Mouse (Mus musculus): ENCODE results near the gene D1Ertd622e.
A peak's percentile ranks its signal among the peaks of the same experiment; 100 is the strongest.

The D1Ertd622e gene

GRCm38 (mm10) chr1:97661406-97662241 lies at the start of gene D1Ertd622e:
D1Ertd622e (minus strand) TSS chr1:97662074.
- DNase-seq: peak; percentile 83

- DNase-seq: no peak
Measured at GRCm38 (mm10) chr1:97710520-97710919, 48.6 kb upstream of the D1Ertd622e start.

- no peak for DNase-seq
Measured at GRCm38 (mm10) chr1:97705389-97705788, 43.5 kb upstream of the D1Ertd622e start.

DNA sequence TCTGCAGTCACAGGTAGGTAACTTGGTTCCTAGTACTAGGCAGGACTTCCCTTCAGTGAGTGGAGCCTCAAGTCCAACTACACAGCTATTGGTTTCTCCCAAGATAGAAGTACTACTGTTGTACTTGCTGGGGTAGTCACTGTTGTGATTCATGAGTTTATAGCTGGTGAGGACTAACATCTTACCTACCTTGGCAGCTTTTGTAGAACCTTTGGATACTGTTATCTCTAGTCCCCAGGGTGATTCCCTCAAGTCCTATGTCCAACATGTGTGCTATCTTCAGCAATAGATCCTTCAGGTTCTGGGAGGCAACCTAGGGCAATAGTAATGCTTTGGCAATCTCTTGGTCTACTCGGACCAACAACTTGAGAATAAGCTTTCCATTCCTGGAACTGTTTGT lies 42.8 kb upstream of the D1Ertd622e start:
- DNase-seq: no peak

DNA sequence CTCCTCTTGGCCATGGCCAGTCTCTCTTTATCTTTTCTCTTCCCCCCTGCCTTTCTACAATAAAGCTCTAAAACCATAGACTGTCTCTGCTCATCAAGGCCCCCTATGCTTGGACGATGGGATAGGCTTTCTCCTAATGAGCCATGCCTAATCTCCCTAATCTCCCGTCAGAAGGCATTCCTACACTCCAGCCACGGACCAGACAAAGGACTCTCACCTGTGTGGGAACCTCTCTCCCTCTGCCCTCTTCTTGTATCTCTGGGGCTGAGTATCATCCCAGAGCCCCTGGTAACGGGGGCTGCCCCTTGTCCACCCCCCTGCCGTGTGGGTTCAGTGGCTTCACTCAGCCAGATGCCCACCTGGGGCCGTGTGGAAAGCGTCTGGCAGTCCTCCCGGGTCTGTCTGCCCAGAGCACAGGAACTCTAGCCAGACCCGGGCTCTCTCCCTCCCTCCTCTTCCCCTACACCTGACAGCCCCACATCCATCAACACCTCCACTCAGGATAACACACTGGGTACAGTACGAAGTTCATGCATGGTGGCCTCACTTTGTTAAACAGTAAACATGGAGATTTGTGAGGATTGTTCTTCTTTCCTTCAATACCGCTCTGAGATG lies 37.2 kb upstream of the D1Ertd622e start:
- no peak for DNase-seq

DNA sequence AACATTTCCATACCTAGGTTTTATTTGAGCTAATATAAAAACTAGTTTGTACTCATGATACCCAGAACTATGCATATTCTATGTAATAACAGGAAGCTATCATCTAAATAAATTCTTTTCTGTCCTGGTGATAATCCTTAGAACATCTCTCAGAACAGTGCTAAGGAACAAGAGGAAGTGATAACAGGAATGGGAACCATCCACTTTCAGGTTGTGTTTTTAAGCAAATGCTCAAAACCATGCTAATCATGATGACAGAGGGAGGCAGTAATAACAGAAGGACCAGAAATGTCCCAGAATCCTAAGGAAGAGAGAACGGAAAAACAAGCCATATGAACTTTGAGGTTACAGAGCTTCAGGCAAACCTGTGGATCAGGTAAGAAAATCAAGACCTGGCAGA lies 35.4 kb upstream of the D1Ertd622e start:
- DNase-seq: no peak

DNA sequence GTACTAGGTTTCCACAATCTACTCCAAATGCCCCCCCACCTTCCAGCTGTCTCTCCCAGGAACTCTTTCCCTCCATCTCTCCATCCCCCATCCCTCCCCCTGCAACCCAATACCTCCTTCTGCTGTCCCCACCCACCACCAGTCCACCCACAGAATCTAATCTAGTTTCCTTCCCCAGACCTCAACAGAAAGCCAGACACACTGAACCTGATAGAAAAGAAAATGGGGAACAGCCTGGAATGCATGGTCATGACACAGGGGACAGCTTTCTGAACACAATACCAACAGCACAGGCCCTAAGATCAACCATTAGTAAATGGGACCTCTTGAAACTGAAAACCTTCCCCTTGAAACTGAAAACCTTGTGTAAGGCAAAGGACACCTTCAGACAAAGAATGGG lies 32.0 kb upstream of the D1Ertd622e start:
- DNase-seq: no peak

- peak; percentile 71 for DNase-seq
Measured at GRCm38 (mm10) chr1:97688756-97689155, 26.9 kb upstream of the D1Ertd622e start.

- no peak for DNase-seq
Measured at GRCm38 (mm10) chr1:97676526-97677177, 14.8 kb upstream of the D1Ertd622e start.

GRCm38 (mm10) chr1:97676115-97676514 lies 14.2 kb upstream of the D1Ertd622e start:
- DNase-seq: no peak

GRCm38 (mm10) chr1:97672849-97673248 lies 11.0 kb upstream of the D1Ertd622e start:
- DNase-seq: no peak

- DNase-seq: no peak
Measured at GRCm38 (mm10) chr1:97667288-97667687, 5.4 kb upstream of the D1Ertd622e start.

DNA sequence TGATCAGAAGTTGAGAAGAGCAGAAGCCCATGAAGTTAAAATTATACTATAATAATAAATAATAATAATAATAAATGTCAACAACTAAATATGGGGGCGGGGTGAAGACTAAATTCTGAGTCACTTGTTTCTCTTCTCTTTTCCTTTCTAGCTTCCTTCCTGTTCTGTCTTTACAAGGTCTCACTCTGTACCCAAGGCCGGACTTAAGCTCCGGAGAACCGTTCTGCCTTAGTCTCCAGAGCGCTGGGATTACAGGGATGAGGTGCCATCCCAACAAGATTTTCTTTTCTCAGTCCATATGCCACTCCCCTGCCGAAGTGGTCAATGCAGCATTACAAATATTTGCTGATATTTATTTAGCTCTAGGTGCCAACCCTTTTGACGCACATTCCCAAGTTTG lies 450 bp upstream of the D1Ertd622e start:
- no peak for DNase-seq

DNA sequence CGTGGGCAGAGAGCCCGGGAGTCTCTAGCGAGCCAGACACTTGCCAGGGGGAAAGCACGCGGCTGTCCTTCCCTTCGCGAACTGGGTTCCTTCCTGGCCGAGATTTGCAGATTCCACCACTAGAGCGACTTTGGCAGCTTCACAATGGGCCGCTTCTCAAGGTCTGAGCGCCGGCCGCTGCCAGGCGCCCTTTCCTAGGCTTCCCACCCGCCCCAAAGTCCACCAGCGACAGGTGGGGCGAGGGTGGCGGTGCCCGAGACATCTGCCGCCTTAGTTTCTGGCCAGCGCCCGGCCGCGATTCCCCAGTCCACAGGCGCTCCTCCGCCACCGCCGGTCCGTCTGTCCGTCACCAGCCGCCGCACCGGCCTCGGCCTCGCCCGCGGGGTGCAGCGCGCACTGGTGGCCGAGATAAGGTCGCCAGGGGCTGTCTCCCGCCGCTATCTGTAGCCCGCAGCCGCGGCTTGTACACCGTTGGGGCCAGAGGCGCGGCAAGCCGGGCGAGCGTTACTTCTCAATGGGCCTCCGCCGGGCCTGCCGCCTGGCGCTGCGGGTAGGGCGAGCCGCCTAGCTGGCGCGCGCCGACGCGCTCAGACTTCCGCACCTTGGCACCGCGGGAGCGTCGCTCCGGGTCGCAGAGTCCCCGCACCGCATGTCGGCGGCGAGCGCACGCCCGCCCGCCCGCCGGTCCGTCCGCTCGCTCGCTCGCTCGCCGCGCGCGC lies 1.0 kb downstream of the D1Ertd622e start:
- peak; percentile 78 for DNase-seq

DNA sequence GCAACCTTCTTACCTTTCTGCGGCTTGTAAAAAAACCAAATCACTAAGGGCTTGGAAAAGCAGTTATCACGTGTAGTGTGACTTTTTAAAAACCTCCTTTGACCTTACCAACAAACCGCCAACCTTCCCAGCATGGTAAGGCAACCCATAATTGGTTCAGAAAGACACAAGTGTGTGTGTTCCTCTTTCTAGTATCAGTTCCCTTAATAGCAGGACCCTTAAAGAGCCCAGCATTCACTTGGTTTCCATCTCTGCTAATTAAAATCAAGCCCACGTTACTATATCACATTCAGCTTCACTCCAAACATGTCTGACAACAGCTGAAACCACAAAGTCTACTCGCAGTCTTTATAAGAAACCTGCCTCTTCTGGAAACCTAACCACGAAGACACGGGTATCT lies 2.5 kb downstream of the D1Ertd622e start:
- no peak for DNase-seq

GRCm38 (mm10) chr1:97657786-97658185 lies 4.1 kb downstream of the D1Ertd622e start:
- no peak for DNase-seq

DNA sequence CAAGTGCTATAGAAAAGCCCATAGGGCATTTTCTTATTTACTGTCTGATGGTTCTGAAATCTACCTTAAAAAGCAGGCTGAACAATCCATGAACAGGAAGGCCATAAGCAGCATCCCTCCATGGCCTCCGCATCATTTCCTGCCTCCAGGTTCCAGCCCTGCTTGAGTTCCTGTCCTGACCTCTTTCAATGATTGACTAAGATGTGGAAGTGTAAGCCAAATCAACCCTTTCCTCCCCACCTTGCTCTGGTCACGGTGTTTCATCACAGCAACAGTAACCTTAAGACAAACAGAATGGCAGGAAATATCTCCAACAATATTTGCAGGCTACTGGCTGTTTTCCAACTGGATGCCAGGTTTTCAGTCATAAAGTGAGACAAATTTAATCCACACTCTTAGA lies 4.7 kb downstream of the D1Ertd622e start:
- DNase-seq: no peak

GRCm38 (mm10) chr1:97654397-97654975 lies 7.4 kb downstream of the D1Ertd622e start:
- DNase-seq: no peak

GRCm38 (mm10) chr1:97650553-97651123 lies 11.2 kb downstream of the D1Ertd622e start:
- DNase-seq: no peak

DNA sequence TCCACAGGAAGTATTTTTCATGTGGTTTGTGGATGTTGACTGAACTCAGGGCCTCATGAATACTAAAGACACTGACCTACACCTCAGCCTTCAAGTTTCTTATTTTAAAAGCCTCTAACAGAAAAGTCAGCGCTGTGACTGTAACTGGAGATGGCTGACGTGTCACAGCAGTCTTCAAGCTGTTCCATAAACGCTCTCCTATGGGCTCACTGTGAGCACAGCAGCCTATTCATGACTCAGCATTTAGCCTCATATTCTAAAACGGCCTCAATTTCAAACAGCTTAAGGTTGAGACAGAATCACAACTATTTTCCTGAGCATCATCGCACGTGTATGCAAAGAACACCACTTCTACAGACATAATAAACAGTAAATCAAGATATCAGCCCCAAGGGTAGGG lies 11.8 kb downstream of the D1Ertd622e start:
- no peak for DNase-seq

DNA sequence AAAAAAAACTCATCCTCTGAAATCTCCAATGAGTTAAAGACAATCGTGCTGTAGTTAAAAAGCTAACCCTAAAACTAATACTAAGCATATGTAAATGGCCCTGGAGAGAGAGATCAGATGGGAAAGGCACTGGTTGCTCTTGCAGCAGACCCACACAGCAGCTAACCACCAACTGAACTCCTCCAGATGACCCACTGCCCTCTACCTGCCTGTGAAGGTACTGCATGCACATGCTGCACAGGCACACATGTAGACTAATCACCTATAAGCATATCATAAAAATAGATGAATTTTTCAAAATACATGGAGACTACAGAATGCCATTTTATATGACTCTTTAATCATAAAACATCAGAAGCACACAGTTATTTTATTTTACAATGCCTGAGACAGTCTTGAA lies 14.8 kb downstream of the D1Ertd622e start:
- peak; percentile 66 for DNase-seq

GRCm38 (mm10) chr1:97634104-97634503 lies 27.8 kb downstream of the D1Ertd622e start:
- no peak for DNase-seq
